Mouse (Mus musculus) right cerebral cortex, postnatal 4 days (tissue): Measurements from ENCODE around the gene Tm6sf2.
"Not testable (repeated sequence)": the region's sequence is repeated elsewhere in the genome, so short reads cannot be mapped to it uniquely, and the experiment has no call there.

ENCODE experiments used
- DNase-seq: peaks from one replicate; pipeline ENCODE4 v3.0.0-alpha.2; 2022

The Tm6sf2 gene

DNA sequence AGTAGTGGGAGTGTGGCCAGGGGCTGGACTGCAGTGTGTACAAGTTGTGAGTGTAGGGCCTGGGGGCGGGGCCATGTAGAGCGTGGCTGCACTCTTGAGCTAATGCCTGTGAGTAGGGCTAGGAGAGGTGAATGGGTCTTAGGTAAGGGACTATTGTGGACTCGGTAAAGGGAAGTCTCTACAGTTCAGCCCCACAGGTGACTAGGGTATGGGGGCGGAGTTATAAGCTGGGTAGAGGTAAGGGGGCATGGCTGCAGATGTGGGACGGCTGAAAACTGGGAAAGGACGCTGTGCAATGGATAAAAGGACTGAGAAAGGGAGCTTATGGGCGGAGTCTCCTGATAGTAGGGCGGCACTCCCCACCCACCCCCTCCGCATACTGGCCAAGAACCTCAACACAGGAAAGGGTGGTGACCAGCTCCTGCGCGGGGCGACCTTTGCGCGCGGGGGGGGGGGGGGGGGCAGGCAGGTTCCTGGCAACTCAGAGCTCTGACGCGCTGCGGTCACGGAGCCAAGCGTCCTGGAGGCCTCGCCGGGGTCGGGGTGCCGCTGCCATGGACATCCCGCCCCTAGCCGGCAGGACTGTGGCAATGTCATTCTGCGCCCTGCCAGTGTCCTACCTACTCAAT is at the start of gene Tm6sf2:
Gene Tm6sf2 (plus strand): TSS at position 484 of the 629 bp plus-strand sequence.
- DNase-seq = peak; percentile 42

DNA sequence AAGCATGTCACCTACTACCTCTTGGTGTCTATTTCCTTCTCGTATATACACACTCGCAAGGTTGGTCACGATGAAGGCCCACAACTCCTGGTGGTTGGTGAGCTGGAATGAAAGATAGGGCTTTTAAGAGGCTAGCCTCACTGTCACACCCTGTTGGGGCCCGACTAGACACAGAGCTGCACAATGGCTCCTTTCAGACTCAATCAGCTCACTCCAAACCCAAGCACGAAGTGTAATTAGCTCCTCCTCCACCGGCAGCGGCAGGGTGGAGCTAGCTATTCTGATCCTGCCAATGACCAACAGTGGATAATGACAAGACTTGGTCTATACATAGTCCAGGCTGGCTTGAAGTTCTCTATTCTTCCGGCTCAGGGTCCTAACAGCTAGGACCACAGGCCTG is 49.1 kb upstream of the Tm6sf2 start:
- DNase-seq = no peak

DNA sequence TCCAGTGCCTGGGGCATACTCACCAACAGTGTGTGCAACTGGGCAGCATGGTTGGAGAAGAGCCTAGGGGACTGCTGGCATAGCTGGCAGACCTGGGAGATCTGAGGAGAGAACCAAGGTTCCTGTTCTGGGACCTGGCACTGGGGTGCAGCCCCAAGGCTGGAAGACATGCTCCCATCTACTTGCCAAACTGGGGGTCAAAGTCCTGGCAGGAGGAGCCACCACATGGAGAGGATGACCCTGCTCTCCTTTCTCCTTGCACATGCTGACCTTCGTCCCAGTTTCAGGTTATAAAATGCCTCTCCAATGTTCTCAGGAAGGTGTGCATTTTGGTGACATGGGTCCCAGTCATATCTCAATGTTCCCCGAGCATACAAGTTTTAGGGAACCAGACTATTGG is 46.6 kb upstream of the Tm6sf2 start:
- no peak for DNase-seq

DNA sequence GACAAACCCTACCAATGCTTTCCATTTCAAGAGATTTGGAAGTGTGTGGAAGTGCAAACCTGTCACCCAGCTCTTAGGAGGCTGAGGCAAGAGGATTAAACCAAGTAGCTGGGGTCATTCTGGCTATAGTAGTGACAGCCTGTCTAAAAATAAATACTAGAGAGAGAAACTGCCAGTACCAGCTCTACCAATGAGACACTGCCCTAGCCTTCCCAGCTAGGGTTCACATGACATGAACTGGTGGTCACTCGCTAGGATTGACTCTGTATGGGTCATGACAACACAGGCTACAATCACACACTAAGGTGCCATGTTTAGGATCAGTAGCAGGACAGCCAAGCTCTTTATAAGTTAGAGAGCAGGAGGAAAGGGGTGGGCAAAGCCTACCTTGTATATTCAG is 42.5 kb upstream of the Tm6sf2 start:
- DNase-seq = no peak

- DNase-seq = no peak
These were observed 34.7 kb upstream of the Tm6sf2 start for GRCm38 (mm10) chr8:70037994-70038393.

GRCm38 (mm10) chr8:70041885-70042546 is 30.7 kb upstream of the Tm6sf2 start:
- no peak for DNase-seq

DNA sequence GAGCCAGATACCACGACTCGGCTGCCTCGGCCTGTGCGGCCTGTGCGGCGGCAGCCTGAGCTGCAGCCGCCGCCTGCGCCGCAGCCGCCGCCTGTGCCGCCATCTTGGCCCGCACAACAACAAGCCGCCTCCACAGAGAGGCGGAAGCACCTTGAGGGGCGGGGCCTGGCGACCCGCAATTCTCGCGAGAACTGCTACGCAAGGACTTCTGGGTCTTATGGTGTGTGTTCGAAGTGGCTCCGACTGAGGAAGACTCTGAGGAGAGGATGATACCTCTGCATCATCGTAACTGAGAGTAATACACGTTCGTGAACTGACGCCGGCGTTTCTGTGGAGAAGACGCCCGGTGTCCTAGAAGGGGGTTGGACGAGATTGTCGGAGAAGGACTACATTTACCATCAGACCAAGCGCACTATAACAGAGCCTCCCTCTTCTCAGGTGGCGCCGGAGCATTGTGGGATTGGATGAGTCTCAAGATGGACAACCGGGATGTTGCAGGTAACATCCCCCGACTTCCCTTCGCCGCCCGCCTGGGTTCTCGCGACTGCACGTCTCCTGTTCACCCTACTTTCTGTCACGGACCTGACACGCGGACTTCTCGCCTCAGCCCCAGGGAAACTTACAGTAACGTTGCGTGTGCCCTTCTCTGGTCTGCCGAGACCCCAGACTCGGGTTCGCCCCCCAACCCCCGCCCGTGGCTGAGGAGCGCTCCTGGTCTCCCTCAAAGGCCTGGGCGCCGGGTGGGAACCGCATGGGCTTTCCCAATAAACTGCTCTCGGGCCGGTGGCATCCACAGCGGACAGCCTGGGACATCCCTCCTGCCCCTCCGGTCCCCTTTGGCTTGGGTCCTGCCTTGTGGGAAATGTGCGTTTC is 29.9 kb upstream of the Tm6sf2 start, which contains the start of the genes Mau2 and Sugp1:
Gene Mau2 (minus strand): TSS at position 152 of the 873 bp plus-strand sequence.
Gene Sugp1 (plus strand): TSS at position 231 of the 873 bp plus-strand sequence.
- peak; percentile 91 for DNase-seq

- DNase-seq = no peak
These were observed 28.7 kb upstream of the Tm6sf2 start for GRCm38 (mm10) chr8:70043996-70044395.

DNA sequence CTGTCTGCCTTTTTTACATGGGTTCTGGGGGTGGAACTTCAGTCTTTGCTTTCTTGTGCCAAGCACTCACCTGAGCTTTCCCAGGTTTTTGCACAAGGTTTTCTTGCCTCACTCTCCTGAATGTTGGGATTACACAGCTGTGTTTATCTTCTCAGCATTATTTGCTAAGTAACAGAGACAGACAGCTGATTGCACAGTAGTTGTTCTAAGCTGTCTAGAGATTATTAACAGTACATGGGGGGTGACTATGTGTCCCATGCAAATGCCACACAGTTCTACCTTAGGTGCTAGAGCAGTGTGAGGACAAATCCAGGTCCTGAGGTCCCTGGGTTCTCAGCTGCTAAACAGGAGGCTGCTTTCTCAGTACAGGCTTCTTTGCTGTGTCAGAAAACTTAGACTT is 23.1 kb upstream of the Tm6sf2 start:
- DNase-seq = no peak

DNA sequence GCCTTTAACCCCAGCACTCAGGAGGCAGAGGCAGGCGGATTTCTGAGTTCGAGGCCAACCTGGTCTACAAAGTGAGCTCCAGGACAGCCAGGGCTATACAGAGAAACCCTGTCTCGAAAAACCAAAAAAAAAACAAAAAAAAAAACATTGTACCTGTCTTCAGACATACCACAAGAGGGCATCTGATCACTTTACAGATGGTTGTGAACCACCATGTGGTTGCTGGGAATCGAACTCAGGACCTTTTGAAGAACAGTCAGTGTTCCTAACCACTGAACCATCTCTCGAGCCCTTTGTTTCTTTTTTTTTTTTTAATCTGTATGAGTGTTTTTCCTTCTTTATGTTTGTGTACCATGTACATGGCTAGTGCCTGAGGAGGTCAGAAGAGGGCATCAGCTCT is 22.3 kb upstream of the Tm6sf2 start:
- DNase-seq = not testable (repeated sequence)

- DNase-seq = no peak
These were observed 15.0 kb upstream of the Tm6sf2 start for GRCm38 (mm10) chr8:70057721-70058120.

DNA sequence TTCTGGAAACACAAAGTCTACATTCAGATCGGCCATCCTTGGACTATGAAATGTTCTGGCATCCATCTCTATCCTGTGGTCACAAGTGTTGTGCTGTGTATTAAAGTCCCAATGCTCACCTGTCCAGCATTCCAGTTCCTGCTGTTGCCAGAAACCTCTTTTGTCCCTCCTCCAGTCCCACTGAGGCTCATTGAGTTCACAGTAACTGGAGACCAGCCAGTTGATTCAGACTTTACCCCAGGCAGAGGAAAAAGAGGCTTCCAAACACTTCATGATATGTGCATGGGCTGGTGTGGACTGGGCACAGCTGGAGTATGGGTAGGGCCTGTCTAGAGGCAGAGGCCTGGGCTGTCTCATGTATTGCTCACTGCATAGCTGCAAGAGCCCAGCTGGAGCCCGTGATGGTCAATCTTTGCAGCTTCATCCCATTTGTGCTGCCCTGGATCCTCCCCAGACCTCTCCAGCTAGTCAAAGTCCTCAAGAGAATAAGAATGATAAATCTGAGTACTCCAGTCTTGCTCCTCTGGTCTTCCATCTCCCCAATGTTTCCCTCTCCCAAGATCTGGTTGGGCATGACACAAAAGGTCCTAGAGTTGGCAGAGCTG is 786 bp upstream of the Tm6sf2 start:
- no peak for DNase-seq

- no peak for DNase-seq
These were observed 396 bp downstream of the Tm6sf2 start for GRCm38 (mm10) chr8:70073120-70073519.

- DNase-seq = no peak
These were observed 958 bp downstream of the Tm6sf2 start for GRCm38 (mm10) chr8:70073682-70074081.

DNA sequence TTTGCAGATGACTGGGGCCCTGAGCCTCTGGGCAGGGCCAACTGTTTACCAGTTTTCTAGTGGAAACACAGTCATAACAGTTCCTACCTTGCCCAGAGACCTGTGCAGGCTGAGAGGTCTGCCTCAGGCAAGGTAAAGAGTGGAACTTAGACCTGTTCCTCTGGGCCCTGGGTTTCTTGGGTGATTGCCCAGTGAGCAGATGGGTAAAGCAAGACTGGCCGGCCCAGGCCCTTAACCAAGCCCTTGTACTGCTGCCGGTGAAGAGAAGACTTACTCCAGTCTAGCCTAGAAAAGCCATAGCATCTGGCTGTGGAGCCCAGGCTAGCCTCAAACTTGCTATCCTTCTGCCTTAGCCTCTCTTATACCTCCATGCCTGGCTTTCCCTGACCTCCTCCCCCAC is 9.3 kb downstream of the Tm6sf2 start:
- no peak for DNase-seq

GRCm38 (mm10) chr8:70083285-70083684 is 10.6 kb downstream of the Tm6sf2 start, which contains the start of gene Hapln4:
Hapln4 (plus strand) TSS chr8:70083457.
- DNase-seq = no peak

DNA sequence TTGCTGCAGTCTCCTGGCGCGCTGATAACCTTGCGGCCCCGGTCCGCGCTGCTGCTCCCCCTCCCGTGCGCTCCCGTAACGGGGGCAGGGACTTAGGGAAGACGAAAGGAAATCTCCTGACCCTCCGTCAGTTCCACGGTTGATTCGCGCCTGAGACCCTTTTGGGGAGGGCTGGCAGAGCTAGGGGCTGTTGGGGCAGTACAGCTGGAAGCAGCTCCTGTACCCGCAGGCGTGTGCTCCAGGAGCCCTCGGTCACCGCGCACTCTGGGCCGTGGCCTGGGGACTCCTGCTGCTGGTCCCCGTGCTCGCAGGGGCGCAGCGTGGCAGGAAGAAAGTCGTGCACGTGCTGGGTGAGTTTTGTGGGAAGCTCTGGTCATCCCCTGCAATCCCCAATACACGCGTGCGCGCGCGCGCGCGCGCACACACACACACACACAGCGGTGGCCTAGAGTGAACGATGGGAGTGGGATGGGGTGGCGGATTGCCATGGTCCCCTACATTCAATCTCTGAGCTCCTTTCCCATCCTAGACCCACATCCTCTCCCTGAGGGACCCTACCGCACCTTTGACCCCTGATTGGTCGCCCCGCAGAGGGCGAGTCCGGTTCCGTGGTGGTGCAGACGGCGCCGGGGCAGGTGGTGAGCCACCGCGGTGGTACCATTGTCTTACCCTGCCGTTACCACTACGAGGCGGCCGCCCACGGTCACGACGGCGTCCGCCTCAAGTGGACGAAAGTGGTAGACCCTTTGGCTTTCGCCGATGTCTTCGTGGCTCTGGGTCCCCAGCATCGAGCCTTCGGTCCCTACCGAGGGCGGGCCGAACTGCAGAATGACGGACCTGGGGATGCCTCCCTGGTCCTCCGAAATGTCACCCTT is 11.7 kb downstream of the Tm6sf2 start:
- peak; percentile 55 for DNase-seq

- no peak for DNase-seq
These were observed 13.4 kb downstream of the Tm6sf2 start for GRCm38 (mm10) chr8:70086151-70086550.

DNA sequence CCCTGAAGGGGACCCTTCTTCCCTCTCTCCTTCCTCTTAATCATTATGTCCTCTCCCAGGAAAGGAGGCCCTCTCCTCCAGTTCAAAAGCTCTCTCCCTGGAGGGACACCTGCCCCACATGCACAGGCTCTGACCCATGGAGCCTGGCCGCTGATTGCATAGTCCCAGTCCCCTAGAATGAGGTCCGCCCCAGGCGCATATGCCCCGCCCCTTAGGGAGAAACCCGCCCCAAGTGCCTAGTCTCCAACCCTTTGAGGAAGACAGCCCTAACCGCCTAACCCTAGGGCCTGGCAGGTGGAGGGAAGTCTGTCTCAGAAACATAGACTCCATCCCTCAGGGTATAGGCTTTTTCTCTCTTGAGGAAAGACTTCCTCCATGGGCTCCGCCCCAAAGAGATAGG is 14.5 kb downstream of the Tm6sf2 start:
- DNase-seq = no peak

GRCm38 (mm10) chr8:70087836-70088650 is 15.3 kb downstream of the Tm6sf2 start:
- peak; percentile 74 for DNase-seq

- no peak for DNase-seq
These were observed 16.7 kb downstream of the Tm6sf2 start for GRCm38 (mm10) chr8:70089296-70089960.
